Mouse (Mus musculus) olfactory bulb, adult 2 months (tissue): ENCODE data around the gene Ccdc30.

Source experiments
- CTCF ChIP-seq: fragments of 200-500 bp; IDR thresholded peaks from 2 replicates; pipeline ENCODE4 v1.5.1; 2012; ENCODE audit warnings: low read depth, mild to moderate bottlenecking, low read length, moderate library complexity; ENCODE audit not compliant: insufficient read depth
- POLR2A ChIP-seq: fragments of 200-500 bp; IDR thresholded peaks from 2 replicates; pipeline ENCODE4 v1.6.1; 2012; ENCODE audit warnings: mild to moderate bottlenecking, low read depth, low read length, moderate library complexity; ENCODE audit not compliant: insufficient read depth

- TF ChIP-seq POLR2A (peak; percentile 39; the same call in 1 of the 2 replicates), CTCF (no peak)
Measured at GRCm38 (mm10) chr4:119422294-119422964, 7.1 kb upstream of the Ccdc30 start, which contains the start of the genes Ppcs and Zmynd12.
